Mouse (Mus musculus): ENCODE measurements around the gene Jag2. TPM values are rescaled to one million over a fixed set of nuclear protein-coding genes. Genes with fewer than 3 reads are reported as not detected.

Gene Jag2
- polyA plus RNA-seq, 1 experiment: 23.0 TPM

GRCm38 (mm10) chr12:112877073-112877576 is 52.5 kb downstream of the Jag2 start:
- H3K4me3 ChIP-seq (replicated peaks; ENCODE audit: insufficient read depth, low read depth, low read length): no peak overlapping the region
- whole genome bisulfite sequencing: 4% methylated on average over 17 of the region's 17 CpGs

GRCm38 (mm10) chr12:112876332-112877072 is 53.1 kb downstream of the Jag2 start:
- Histone ChIP-seq H3K4me3 (replicated peaks; ENCODE audit: insufficient read depth, low read depth, low read length) (no peak overlapping the region), H3K27me3 (ENCODE audit: control insufficient read depth, insufficient read depth, low read length) (no peaks in the 10 kb centered on the region; the same call in 1 of the 2 replicates), H3K4me1 (ENCODE audit: control insufficient read depth, insufficient read depth, low read length) (peaks cover 9% of the 10 kb centered on the region), H3K27ac (ENCODE audit: insufficient read depth, low read length) (no peak overlapping the region)
- WGBS: 6% methylated on average over 28 of the region's 28 CpGs
- peak; percentile 19 to 29 for DNase-seq
- TF ChIP-seq CTCF (IDR thresholded peaks at IDR 0.05; ENCODE audit: borderline replicate concordance, insufficient read depth, low read depth, low read length) (no peak), POLR2A (IDR thresholded peaks at IDR 0.05; ENCODE audit: borderline replicate concordance, insufficient read depth, low read length) (no peak)

More at GRCm38 (mm10) chr12:112877073-112877576, 52.5 kb downstream of the Jag2 start:
- Histone ChIP-seq H3K4me1 (ENCODE audit: control insufficient read depth, insufficient read depth, low read length) (peaks cover 9% of the 10 kb centered on the region), H3K27me3 (ENCODE audit: control insufficient read depth, insufficient read depth, low read length) (no peaks in the 10 kb centered on the region; the same call in 1 of the 2 replicates), H3K27ac (ENCODE audit: insufficient read depth, low read length) (no peak overlapping the region)
- TF ChIP-seq POLR2A (IDR thresholded peaks at IDR 0.05; ENCODE audit: borderline replicate concordance, insufficient read depth, low read length): no peak
- no peak for TF ChIP-seq CTCF (IDR thresholded peaks at IDR 0.05; ENCODE audit: borderline replicate concordance, insufficient read depth, low read depth, low read length)
- DNase-seq: no peak

GRCm38 (mm10) chr12:112875225-112876013 is 54.2 kb downstream of the Jag2 start:
- Histone ChIP-seq H3K4me3 (replicated peaks; ENCODE audit: insufficient read depth, low read depth, low read length) (no peak overlapping the region), H3K4me1 (ENCODE audit: control insufficient read depth, insufficient read depth, low read length) (no peaks in the 10 kb centered on the region; the same call in none of the 2 replicates), H3K27ac (ENCODE audit: insufficient read depth, low read length) (no peak overlapping the region), H3K27me3 (ENCODE audit: control insufficient read depth, insufficient read depth, low read length) (no peaks in the 10 kb centered on the region; the same call in 1 of the 2 replicates)
- TF ChIP-seq POLR2A (IDR thresholded peaks at IDR 0.05; ENCODE audit: borderline replicate concordance, insufficient read depth, low read length) (no peak), CTCF (IDR thresholded peaks at IDR 0.05; ENCODE audit: borderline replicate concordance, insufficient read depth, low read depth, low read length) (peak; percentile 89)
- WGBS: 26% methylated on average over 16 of the region's 16 CpGs
- peak; percentile 85 to 88 for DNase-seq

- no peaks in the 10 kb centered on the region; the same call in 1 of the 2 replicates for H3K27me3 ChIP-seq (ENCODE audit: control insufficient read depth, insufficient read depth, low read length)
- H3K27ac ChIP-seq (ENCODE audit: insufficient read depth, low read length): no peak overlapping the region
- WGBS: 24% methylated on average over 22 of the region's 22 CpGs
- no peak for DNase-seq
- TF ChIP-seq CTCF (IDR thresholded peaks at IDR 0.05; ENCODE audit: borderline replicate concordance, insufficient read depth, low read depth, low read length) (no peak), POLR2A (IDR thresholded peaks at IDR 0.05; ENCODE audit: borderline replicate concordance, insufficient read depth, low read length) (no peak)
- H3K4me3 ChIP-seq (replicated peaks; ENCODE audit: insufficient read depth, low read depth, low read length): peak overlapping the region; percentile 7
- no peaks in the 10 kb centered on the region; the same call in 1 of the 2 replicates for H3K4me1 ChIP-seq (ENCODE audit: control insufficient read depth, insufficient read depth, low read length)
These were observed 55.4 kb downstream of the Jag2 start for GRCm38 (mm10) chr12:112874199-112874598.

- Histone ChIP-seq H3K4me3 (replicated peaks; ENCODE audit: insufficient read depth, low read depth, low read length) (no peak overlapping the region), H3K27me3 (ENCODE audit: control insufficient read depth, insufficient read depth, low read length) (no peaks in the 10 kb centered on the region; the same call in 1 of the 2 replicates)
These were observed 56.0 kb downstream of the Jag2 start for GRCm38 (mm10) chr12:112873452-112874190.

GRCm38 (mm10) chr12:112872991-112873390 is 56.6 kb downstream of the Jag2 start:
- 86% methylated on average over 10 of the region's 10 CpGs for WGBS
- H3K27me3 ChIP-seq (ENCODE audit: control insufficient read depth, insufficient read depth, low read length): no peaks in the 10 kb centered on the region; the same call in 1 of the 2 replicates
- TF ChIP-seq POLR2A (IDR thresholded peaks at IDR 0.05; ENCODE audit: borderline replicate concordance, insufficient read depth, low read length): no peak
- no peak for TF ChIP-seq CTCF (IDR thresholded peaks at IDR 0.05; ENCODE audit: borderline replicate concordance, insufficient read depth, low read depth, low read length)
- H3K27ac ChIP-seq (ENCODE audit: insufficient read depth, low read length): no peak overlapping the region
- DNase-seq: no peak
- no peak overlapping the region for H3K4me3 ChIP-seq (replicated peaks; ENCODE audit: insufficient read depth, low read depth, low read length)
- H3K4me1 ChIP-seq (ENCODE audit: control insufficient read depth, insufficient read depth, low read length): peaks cover 5% of the 10 kb centered on the region

More at GRCm38 (mm10) chr12:112873452-112874190, 56.0 kb downstream of the Jag2 start:
- Histone ChIP-seq H3K4me1 (ENCODE audit: control insufficient read depth, insufficient read depth, low read length) (peaks cover under 1% of the 10 kb centered on the region), H3K27ac (ENCODE audit: insufficient read depth, low read length) (no peak overlapping the region)
- TF ChIP-seq CTCF (IDR thresholded peaks at IDR 0.05; ENCODE audit: borderline replicate concordance, insufficient read depth, low read depth, low read length) (peak; percentile 44; the same call in 1 of the 2 replicates), POLR2A (IDR thresholded peaks at IDR 0.05; ENCODE audit: borderline replicate concordance, insufficient read depth, low read length) (no peak)
- whole genome bisulfite sequencing: 29% methylated on average over 18 of the region's 18 CpGs
- DNase-seq: peak; percentile 26 to 42

- Histone ChIP-seq H3K4me3 (replicated peaks; ENCODE audit: insufficient read depth, low read depth, low read length) (no peak overlapping the region), H3K27me3 (ENCODE audit: control insufficient read depth, insufficient read depth, low read length) (no peaks in the 10 kb centered on the region; the same call in 1 of the 2 replicates), H3K4me1 (ENCODE audit: control insufficient read depth, insufficient read depth, low read length) (peaks cover 14% of the 10 kb centered on the region), H3K27ac (ENCODE audit: insufficient read depth, low read length) (no peak overlapping the region)
- 85% methylated on average over 2 of the region's 2 CpGs for WGBS
- no peak for TF ChIP-seq CTCF (IDR thresholded peaks at IDR 0.05; ENCODE audit: borderline replicate concordance, insufficient read depth, low read depth, low read length)
- TF ChIP-seq POLR2A (IDR thresholded peaks at IDR 0.05; ENCODE audit: borderline replicate concordance, insufficient read depth, low read length): no peak
- no peak for DNase-seq
These were observed 58.3 kb downstream of the Jag2 start for GRCm38 (mm10) chr12:112871272-112871671.

All from cerebellum, adult 2 months (tissue).